Mouse (Mus musculus): ENCODE measurements around the gene Gpr35.

- TF ChIP-seq CTCF (IDR thresholded peaks at IDR 0.05; ENCODE audit: low read depth) (no peak), EP300 (optimal IDR thresholded peaks at IDR 0.05) (no peak)
Observed at GRCm38 (mm10) chr1:92971879-92972795, 21.5 kb downstream of the Gpr35 start.
